Mouse (Mus musculus): ENCODE measurements at regions not wholly inside any gene's neighbourhood (a gene's known extent, or its start where the extent isn't known, plus 50 kb on each side); places are given as distances from the start of the nearest gene placed in this dataset.
A peak's percentile ranks its signal among the peaks of the same experiment; 100 is the strongest.
"Not testable (repeated sequence)": the region's sequence is repeated elsewhere in the genome, so short reads cannot be mapped to it uniquely, and the experiment has no call there.

DNA sequence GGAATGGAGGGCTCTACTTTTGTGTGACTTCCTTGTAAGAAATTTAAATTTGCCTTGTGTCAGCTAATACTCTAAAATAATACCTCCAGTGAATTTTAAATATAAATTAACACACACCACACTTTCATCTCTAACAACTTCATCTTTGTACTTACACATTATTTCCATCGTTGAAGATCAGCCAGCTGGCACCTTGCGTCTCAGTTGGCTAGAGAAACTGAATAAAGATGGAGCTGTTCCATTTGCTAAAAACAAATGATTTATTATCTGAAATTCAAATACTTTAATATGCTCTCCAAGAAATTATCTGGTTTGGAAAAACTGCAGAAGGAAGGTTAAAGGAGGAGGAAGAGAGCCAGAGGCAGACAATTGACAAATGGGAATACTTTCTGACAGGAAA is 122.0 kb upstream of the Gm11096 start:
- peak; percentile 10 to 34 for DNase-seq (ENCODE audit: low spot score in 2 of 2)

DNA sequence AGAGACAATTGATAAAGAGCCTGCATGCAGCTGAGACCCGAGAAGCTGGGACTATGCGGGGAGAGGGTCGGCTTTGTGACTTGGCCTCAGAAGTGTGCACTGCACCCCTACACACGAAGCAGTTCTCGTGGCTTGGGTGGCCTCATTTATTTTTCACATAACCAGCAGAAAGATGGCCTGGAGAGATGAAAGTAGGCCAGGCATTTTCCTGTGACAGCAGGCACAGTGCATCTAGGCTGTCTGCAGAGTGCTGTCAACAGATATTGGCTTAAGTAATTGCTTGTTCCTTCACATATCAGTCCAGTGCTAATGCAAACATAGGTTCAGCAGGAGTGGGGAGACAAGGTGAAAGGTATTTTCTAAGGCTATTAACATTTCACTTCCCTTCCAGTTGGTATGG is 124.9 kb upstream of the Gm11096 start:
- DNase-seq (ENCODE audit: low spot score in 2 of 2): no peak

DNA sequence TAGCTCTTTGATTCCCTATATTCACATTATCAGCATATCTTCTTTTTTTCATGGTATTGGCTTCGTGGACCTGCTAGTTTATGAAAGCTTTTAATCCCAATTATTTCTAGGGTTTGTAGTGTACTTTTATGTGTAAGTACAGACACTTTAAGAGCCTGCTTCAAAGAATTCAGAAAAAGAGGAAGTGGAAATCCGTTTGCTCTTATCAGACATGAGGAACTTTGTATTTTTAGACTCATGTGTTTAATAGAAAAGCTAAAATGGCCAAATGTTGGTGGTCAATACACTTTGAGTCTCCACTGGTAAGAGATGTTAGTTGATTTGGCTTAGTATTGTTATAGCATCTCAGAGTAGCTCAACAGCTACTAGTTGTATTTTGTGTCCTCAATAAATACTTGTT is 135.7 kb upstream of the Gm11096 start:
- DNase-seq (ENCODE audit: low spot score in 2 of 2): no peak

DNA sequence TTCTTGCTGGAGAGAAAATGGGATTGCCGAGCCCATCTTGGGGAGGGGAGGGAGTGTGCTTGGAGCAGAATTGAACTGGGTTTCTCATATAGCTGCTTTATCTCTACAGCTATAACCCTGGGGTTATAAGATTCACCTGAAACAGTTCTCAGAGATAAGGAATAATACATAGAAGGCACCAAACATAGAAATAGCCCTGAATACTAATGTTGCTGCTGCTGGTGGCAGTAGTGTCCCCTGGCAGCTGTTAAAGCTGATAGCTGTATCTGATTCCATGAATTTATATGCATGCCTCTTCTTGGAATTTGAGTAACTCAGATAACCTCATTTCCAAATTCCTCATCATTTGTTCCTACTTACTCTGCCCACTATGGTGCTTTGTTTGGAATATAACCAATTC is 137.0 kb upstream of the Gm11096 start:
- no peak for DNase-seq (ENCODE audit: low spot score in 2 of 2)

DNA sequence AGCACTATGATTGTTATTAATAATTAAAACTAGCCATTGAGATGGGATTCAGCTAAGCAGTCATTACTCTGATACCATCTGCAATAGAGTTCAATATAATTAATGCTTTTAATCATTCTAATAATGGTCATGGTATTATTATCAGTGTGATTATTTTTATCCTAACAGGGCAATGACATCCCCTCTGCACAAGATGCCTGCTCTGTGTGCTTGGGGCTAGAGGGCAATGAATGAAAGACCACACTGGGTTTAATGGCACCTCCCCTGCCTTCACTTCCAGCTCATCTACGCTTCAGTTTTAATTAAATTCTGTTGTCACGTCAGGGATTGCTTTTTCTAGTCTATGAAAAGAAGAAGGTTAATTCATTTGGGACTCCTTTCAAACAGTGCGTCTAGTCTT is 139.1 kb upstream of the Gm11096 start:
- DNase-seq (ENCODE audit: low spot score in 2 of 2): no peak

DNA sequence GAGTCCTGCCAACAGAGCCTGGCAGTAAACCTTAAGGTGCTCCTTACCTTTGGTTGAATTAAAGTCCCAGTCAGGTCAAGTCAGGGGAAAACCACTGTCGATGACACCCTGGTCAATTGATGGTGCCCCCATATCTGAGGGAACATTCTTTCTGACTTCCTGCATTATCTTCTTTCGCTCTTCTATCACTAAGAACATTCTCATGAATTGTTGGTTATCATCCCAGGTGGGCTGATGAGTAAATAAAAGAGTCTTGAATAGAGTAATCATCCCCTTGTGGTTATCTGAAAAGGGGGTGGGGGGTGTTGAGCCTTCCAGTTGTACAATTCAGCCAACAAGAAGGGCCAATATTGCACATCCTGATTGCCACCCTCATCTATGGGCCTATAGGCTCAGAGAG is 149.7 kb upstream of the Gm11096 start:
- DNase-seq (ENCODE audit: low spot score in 2 of 2): no peak

DNA sequence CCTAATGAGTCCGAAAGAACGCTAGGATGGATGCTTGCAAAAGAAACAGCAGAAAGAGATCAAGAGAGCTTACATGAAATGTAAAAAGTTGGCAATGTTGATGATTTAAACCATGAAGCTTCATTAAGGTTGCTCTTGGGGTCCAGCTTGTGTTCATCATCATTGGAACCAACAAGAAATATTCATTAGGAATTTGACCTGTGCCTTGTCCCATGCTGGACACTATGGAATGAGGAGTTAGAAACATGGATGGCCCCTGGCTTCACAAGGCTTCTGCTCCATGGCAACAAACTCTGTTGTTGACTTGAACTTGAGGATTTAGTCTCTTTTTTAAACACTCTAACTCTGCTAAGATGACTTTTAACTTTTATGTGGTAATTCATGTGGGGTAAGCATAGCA is 159.0 kb upstream of the Gm11096 start:
- DNase-seq (ENCODE audit: low spot score in 2 of 2): no peak

DNA sequence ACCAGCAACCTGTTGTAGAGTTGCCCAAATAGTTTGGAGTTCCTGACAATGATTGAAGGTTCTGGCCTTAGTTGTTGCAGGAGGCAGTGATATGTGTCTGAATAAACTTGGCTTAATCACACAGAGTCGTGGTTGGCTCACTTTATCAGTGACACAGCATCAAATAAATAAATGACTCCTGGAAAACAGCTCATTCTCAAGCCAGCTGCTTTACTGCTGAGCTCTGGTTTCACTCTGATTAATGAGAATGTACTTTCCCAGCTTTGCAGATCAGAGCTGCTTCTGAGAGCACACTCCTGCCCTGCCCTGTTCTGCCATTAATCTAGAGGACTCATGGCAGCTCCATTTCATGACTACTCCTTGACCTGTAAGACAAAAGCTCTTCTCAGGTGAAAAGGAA is 171.3 kb upstream of the Gm11096 start:
- no peak for DNase-seq (ENCODE audit: low spot score in 2 of 2)

DNA sequence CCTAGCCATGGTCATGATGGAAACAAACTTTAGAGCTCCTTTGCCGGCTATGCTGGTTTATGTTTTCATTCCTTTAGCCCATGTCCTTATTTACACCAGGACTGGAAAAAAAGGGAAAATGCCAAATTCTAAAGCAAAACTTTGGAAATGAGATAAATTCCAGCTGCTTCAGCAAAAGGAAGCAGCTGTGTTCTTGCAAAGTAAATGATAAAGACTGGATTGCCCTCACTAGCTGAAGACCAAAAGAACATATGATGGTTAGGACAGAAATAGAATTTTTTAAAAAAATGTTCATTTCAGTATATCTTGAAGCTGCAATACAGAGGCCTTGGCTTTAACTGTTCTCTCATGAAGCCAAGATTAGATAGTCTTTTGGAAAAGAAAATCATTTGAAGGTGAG is 179.6 kb upstream of the Gm11096 start:
- no peak for DNase-seq (ENCODE audit: low spot score in 2 of 2)

DNA sequence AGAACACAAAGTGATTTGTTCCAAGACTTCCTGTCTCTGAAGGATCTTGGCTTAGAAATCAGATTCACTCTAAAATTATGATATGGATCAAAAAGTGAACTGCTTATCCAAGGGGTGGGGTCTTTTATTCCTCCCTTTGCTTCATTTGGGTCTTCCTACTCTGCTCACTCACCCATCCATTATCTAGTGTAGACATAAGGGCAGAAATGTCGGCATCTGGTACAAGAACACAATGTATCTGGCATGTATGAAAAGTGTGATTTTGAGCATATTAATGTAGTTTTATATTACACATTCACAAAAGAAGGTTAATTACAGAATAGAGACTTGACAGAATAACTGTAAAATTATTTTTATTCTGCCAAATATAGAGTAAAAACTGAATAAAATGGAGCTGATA is 181.5 kb upstream of the Gm11096 start:
- no peak for DNase-seq (ENCODE audit: low spot score in 2 of 2)

DNA sequence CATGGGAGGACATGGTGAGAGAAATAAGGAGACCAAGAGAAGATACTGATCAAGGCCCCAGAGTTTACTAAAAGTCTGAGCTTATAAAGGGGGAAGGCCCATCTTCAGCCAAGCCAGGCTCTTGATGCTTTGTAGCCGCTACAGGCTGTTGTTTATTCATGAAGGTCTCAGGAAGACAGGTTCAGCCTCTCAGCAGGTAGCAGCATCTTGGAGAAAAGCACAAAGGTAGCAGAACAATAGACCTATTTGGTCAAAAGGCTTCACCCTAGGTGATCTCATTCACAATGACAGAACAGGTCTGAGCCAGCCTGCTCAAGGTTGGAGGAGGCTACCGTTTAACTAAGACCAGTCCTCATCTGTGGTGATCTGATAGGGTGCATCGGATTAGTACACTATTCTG is 185.5 kb upstream of the Gm11096 start:
- DNase-seq (ENCODE audit: low spot score in 2 of 2): no peak

DNA sequence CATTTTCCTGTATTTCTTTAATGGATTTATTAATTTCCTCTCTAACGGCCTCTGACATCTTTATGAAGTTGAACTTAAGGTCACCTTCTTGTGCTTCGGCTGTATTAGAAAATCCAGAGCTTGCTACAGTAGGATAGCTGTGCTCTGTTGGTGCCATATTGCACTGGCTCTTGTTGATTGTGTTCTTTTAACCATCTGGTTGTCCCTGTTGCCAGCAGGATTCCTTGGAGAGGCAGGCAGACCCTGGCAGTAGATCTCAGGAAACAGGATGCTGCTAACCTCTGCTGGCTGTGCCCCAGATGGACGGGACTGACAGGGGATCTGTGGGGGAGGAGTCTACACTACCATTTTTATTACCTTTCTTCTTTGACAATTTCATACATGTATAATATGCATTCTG is 185.9 kb upstream of the Thumpd2 start:
- no peak for DNase-seq (ENCODE audit: low spot score in 2 of 2)

DNA sequence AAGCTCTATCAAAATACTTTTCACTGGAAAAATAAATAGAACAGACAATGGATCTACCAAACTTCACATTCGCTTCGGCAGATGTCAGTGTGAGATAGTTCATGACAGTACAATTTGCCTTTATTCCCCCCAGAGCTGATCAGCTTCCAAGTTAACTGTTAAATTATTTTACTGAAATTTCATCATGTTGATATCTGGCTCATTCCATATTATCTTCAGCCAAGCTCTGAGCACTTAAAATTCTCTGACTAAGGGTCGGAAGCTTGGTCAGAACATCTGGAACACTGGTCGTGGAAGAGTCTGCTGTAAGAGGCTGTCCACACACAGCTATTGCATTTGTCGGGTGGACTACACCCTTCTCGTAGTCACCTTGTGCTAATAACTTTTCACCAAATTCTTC is 181.3 kb upstream of the Thumpd2 start:
- DNase-seq (ENCODE audit: low spot score in 2 of 2): no peak

DNA sequence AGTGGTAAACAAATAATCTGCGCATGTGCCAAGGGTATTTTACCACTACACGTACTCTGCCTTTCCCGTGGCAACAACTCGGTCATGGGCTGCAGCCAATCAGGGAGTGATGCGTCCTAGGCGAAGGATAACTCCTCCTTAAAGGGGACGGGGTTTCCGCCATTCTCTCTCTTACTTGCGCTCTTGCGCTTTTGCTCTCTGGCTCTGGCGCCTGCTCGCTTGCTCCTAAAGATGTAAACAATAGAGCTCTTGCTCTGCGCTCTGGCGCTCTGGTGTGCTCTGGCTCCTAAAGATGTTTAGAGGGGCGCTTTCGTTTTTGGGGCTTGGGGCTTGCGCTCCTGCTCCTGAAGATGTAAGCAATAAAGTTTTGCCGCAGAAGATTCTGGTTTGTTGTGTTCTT is 166.9 kb upstream of the Thumpd2 start:
- DNase-seq (ENCODE audit: low spot score in 2 of 2): not testable (repeated sequence)

DNA sequence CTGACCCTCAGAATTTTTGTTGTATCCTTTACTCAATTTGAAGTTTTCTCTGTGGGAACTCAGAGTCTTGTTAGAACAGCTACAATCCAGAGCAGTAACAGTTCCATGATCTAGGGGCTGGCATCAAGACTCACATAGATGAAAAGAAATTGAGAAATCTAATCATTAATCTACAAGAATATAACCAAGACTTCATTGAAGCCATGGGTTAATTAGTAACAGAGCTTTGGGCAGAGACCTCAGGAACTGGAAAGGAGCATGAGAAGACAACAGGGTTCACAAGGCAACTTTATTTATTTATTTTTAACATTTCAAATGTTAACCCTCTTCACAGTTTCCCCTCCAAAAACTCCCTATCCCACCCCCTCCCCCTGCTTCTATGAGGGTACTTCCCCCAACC is 160.4 kb upstream of the Thumpd2 start:
- DNase-seq (ENCODE audit: low spot score in 2 of 2): no peak

DNA sequence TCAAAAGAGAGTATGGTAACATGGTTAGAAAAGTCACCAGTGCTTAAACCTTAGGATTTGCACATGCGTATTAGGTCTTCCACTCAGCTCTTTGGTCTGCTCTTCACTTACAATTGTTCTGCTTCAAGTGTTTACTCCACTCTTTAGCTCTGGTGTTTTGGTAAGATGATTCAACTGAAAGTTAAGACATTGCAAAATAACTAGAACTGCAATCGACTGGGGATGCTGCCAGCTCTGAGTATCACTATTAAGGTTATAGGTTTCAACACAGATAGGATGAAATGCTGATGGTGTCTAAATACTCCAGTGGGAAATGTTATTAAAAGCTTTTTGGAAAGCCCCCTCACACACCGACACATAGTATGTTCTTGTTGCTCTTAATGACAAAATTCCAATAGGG is 156.6 kb upstream of the Thumpd2 start:
- no peak for DNase-seq (ENCODE audit: low spot score in 2 of 2)

DNA sequence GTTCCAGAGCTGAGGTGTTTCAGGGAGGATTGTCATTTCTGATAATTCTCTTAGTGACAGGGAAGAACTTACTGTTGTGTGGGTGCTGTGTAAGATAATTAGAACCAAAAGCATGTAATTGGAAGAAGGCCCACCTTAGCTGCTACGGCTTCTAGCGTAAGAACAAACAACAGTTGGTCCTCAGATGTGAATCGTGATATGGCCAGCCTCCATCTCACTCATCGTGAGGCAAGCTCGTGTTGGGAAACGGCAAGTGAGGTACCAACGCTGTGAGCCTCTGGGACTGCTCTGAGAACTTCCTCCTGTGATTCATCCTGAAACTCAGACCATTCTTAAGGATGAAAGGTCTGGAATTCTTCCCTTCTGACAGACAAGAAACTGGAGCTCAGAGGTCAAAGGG is 150.0 kb upstream of the Thumpd2 start:
- peak; percentile 19 to 36 for DNase-seq (ENCODE audit: low spot score in 2 of 2)

DNA sequence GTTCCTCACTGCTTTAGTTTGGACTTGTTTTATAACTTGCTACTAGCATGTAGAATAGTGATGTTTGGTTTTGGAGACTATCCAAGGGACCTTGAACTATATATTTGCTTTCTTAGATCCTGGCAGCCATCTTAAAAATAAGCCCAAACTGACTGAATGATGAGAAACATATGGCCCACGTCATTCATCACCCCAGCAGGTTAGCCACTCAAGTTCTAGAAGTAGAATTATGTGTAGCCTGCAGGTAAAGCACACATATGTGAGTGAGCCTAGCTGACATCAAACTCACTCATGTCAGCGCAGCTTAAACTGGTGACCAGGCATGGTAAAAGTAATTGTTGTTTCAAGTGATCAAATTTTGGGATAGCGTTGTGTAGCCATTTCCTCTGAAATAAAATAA is 147.2 kb upstream of the Thumpd2 start:
- no peak for DNase-seq (ENCODE audit: low spot score in 2 of 2)

DNA sequence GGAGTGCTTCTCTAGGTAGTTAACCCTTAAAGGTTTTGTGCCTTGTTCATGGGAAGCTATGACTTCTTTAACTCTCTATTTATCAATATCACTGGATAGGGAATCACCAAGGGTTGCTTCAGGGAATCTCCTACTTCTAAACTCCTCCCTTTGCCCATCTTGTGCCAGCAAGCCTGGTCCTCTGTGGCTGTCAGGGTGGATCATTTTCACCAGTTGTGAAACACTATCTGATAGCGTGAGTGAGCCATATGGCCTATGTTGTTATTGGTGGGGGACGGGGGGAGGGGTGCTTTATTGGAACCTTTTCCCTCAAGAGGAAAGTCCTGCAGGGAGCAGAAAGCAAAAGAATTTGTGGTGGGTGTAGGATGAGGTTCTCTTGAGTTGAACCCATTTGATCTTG is 145.5 kb upstream of the Thumpd2 start:
- DNase-seq (ENCODE audit: low spot score in 2 of 2): no peak

DNA sequence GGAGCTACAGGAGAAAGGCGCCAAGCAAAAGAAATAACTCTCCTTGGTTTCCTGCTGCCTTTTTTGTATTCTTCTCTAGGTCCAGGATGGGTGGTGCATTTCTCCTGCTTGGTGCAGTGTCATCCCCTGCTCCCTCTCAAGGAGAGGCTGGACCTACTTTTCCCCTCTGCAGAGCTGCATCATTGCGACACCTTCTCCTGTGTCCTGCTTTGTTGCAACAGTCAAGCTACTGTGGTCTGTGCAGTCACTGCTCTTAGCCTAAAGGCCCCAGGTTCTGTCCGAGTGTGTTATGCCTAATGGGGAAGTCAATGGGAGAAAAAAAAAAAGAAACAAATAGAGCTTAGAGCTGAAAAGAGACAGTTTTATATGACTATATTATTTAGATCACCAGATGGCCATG is 144.4 kb upstream of the Thumpd2 start:
- DNase-seq (ENCODE audit: low spot score in 2 of 2): no peak

DNA sequence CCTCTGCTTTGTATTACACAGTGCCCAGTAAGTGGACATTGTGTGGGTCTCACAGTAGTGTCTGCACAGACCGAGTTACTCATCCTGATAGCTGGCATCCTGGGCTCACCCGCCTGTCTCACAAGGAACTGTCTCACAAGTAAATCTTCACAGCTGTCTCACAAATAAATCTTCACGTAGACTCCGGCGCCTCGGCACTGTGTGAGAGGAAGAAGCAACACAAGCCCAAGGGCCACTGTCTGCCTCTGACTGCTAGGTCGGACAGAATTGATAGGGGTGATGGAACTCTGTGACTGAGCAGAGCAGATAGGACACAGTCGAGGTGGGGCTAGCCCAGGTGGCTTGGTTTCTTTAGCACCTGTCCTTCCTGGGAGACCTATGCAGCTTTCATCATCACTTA is 136.2 kb upstream of the Thumpd2 start:
- no peak for DNase-seq (ENCODE audit: low spot score in 2 of 2)

DNA sequence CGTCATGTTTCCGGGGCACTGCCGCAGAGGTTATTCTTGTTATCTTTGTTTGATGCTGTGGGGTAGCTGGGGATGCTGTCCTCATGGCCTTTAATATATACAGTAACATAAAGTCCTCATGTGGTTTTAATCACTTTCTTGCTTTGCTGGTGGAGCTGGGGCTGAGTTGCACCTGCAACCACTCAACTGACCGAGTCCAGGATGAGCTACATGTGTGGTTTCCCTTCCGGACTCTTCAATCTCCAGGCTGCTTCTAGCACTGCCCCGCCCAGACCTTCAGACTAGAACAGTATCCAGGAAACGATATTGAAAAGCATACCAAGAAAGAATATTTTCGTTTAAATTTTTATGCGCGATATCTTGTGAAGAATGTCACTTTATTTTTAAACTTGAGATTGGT is 129.1 kb upstream of the Thumpd2 start:
- peak in 1 of 2 experiments; percentile 28 for DNase-seq (ENCODE audit: low spot score in 2 of 2)

DNA sequence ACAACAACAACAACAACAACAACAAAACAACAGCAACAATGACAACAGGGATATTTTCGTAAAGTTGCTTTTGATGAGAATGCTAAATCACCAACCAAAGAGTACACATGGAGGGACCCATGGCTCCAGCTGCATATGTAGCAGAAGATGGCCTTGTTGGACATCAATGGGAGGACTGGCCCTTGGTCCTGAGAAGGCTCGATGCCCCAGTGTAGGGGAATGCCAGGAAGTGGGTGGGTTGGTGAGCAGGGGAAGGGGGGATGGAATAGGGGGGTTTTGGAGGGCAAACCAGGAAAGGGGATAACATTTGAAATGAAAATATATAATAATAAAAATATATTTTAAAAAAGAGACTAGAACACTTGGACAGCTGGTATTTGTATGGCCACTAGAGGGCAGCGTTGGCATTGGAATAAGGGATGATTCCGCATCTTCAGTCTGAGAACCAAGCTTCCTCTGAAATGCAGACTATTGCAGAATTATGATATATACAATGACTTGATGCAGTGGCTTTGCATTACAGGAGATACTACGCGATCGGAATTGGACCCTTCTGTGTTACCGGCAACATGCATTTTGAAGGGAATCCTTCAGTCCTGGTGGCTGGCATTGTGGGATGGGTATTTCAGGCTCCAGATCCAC is 128.5 kb upstream of the Thumpd2 start:
- peak; percentile 81 to 85 for DNase-seq (ENCODE audit: low spot score in 2 of 2)

DNA sequence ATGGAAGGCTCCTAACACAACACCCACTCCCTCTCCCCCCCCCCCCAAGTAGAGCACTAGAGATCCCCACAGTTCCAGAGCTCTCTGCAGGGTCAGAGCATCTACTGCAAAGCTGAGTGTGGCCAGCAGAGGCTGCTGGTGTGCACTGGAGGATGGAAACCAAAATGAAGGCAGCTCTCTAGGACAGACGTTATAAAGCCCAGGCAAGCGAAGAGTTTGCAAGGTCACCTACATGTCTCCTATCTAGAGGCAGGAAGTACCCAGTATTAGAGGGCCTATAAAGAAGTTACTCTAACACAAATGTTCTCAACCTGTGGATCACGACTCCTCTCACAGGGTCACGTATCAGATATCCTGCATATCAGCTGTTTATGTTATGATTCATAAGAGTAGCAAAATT is 125.1 kb upstream of the Thumpd2 start:
- DNase-seq (ENCODE audit: low spot score in 2 of 2): peak; percentile 61 to 62

DNA sequence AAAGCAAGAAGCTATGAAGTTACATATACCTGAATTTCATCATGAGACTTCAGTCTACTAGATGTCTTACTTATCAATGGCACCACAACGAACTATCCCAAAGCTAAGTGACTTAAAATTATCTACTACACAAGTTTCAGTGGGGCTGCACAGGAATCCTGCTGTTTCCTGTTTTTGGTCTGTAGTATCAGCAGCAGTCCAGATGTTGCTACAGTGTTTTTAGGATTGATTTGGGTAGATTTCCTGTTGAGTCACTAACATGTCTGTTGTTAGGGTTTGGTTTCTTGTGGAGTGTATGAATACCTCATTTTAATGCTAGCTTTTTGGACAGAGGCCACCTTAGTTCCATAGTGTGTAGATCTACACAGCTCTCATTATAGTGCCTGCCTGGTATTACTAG is 120.8 kb upstream of the Thumpd2 start:
- no peak for DNase-seq (ENCODE audit: low spot score in 2 of 2)
